ENCODE assay signal across 24 mouse cellular contexts in genomic region chr2:166018769-166019168, GRCm38 (mm10). TPM values are rescaled to one million over a fixed set of nuclear protein-coding genes. Genes with fewer than 3 reads are reported as not detected.
DNase-seq lines count a peak whose midpoint lies in the region; ATAC-seq and TF ChIP-seq lines count a peak whose summit lies in the region.
"Had no signal": no experiment of that assay in that cellular context is flagged by ENCODE, and none has a peak within 500 bp of the region (broad histone marks: within the 10 kb centered on the region; RNA-seq: fewer than 3 reads in every experiment).

No protein-coding gene starts in this region.

- 80% methylated on average over 3 of the region's 3 CpGs for WGBS in thymus, adult 2 months
- 88% methylated on average over 3 of the region's 3 CpGs for WGBS in forebrain, embryonic 16.5 days
- WGBS in kidney, adult 2 months: 77% methylated on average over 3 of the region's 3 CpGs

- 0 out of 2 replicates have a peak overlapping the region, but pooled peaks have one; percentile 17 for H3K4me3 ChIP-seq in E14TG2a.4 (replicated peaks; ENCODE audit: low read length)
- H3K4me3 ChIP-seq in thymus, adult 2 months (ENCODE audit: control insufficient read depth, insufficient read depth, low read length): no peak overlapping the region
- no peak overlapping the region for H3K4me3 ChIP-seq in forebrain, embryonic 16.5 days (replicated peaks; ENCODE audit: low read length)
- H3K4me3 ChIP-seq in kidney, adult 2 months (ENCODE audit: insufficient read depth, low read depth, low read length): no peak overlapping the region
- H3K4me3 ChIP-seq: embryonic facial prominence, embryonic 10.5 days; embryonic facial prominence, embryonic 12.5 days; forebrain, embryonic 13.5 days; forebrain, embryonic 15.5 days had no signal

- no peak for TF ChIP-seq POLR2A in thymus, adult 2 months (IDR thresholded peaks at IDR 0.05; ENCODE audit: control insufficient read depth, extremely low read depth, insufficient read depth, low read length, poor library complexity)
- no peak for TF ChIP-seq POLR2A in kidney, adult 2 months (IDR thresholded peaks at IDR 0.05; ENCODE audit: low read depth, low read length)

- H3K27ac ChIP-seq in thymus, adult 2 months (ENCODE audit: control insufficient read depth, insufficient read depth, low read length): no peak overlapping the region
- H3K27ac ChIP-seq in forebrain, embryonic 16.5 days (ENCODE audit: low read length): no peak overlapping the region
- H3K27ac ChIP-seq in kidney, adult 2 months (ENCODE audit: insufficient read depth, low read depth, low read length): no peak overlapping the region
- H3K27ac ChIP-seq: embryonic facial prominence, embryonic 10.5 days; embryonic facial prominence, embryonic 12.5 days; forebrain, embryonic 13.5 days; forebrain, embryonic 15.5 days had no signal

- H3K9me3 ChIP-seq in E14TG2a.4 (ENCODE audit: low read length): no peaks in the 10 kb centered on the region
- H3K9me3 ChIP-seq in forebrain, embryonic 16.5 days (ENCODE audit: control insufficient read depth, low read length): no peaks in the 10 kb centered on the region
- H3K9me3 ChIP-seq: embryonic facial prominence, embryonic 10.5 days; embryonic facial prominence, embryonic 12.5 days; forebrain, embryonic 13.5 days; forebrain, embryonic 15.5 days had no signal

- ATAC-seq in megakaryocyte, adult 5-6 weeks (ENCODE audit: poor library complexity, severe bottlenecking): peak; percentile 77
- peak; percentile 79 for ATAC-seq in monocyte, adult 5-6 weeks (replicated peaks; ENCODE audit: insufficient number of reproducible peaks, low FRiP score, low TSS enrichment, poor library complexity, severe bottlenecking)
- no peak for ATAC-seq in forebrain, embryonic 16.5 days
- ATAC-seq: CD4-positive, CD25-positive, alpha-beta regulatory T cell, adult 4 months; forebrain, embryonic 13.5 days; forebrain, embryonic 15.5 days had no signal

- no peaks in the 10 kb centered on the region for H3K27me3 ChIP-seq in E14TG2a.4 (ENCODE audit: insufficient read depth, low read length)
- no peaks in the 10 kb centered on the region for H3K27me3 ChIP-seq in thymus, adult 2 months (ENCODE audit: control insufficient read depth, insufficient read depth, low read length)
- H3K27me3 ChIP-seq in forebrain, embryonic 16.5 days (replicated peaks; ENCODE audit: control insufficient read depth, insufficient read depth, low read length): no peaks in the 10 kb centered on the region
- no peaks in the 10 kb centered on the region for H3K27me3 ChIP-seq in kidney, adult 2 months (replicated peaks; ENCODE audit: control insufficient read depth, insufficient read depth, low read length)
- H3K27me3 ChIP-seq: CH12.LX; embryonic facial prominence, embryonic 12.5 days; forebrain, embryonic 13.5 days; forebrain, embryonic 15.5 days had no signal

- H3K4me1 ChIP-seq in E14TG2a.4 (replicated peaks; ENCODE audit: low read depth, low read length): peaks cover 95% of the 10 kb centered on the region
- H3K4me1 ChIP-seq in thymus, adult 2 months (replicated peaks; ENCODE audit: control insufficient read depth, insufficient read depth, low read length): peaks cover 17% of the 10 kb centered on the region
- H3K4me1 ChIP-seq in forebrain, embryonic 16.5 days (replicated peaks; ENCODE audit: control insufficient read depth, insufficient read depth, low read length): peaks cover 26% of the 10 kb centered on the region
- H3K4me1 ChIP-seq in kidney, adult 2 months (ENCODE audit: control insufficient read depth, insufficient read depth, low read length): peaks cover 40% of the 10 kb centered on the region

- H3K9ac ChIP-seq in forebrain, embryonic 16.5 days (replicated peaks; ENCODE audit: low read depth, low read length): no peak overlapping the region
- H3K9ac ChIP-seq: embryonic facial prominence, embryonic 12.5 days; forebrain, embryonic 13.5 days; forebrain, embryonic 15.5 days had no signal

- H3K36me3 ChIP-seq in E14TG2a.4 (ENCODE audit: insufficient read depth, low read length): peaks cover 13% of the 10 kb centered on the region
- H3K36me3 ChIP-seq in thymus, adult 2 months (ENCODE audit: control insufficient read depth, insufficient read depth, low read length): no peaks in the 10 kb centered on the region
- H3K36me3 ChIP-seq in forebrain, embryonic 16.5 days (ENCODE audit: control insufficient read depth, insufficient read depth): no peaks in the 10 kb centered on the region
- H3K36me3 ChIP-seq in kidney, adult 2 months (ENCODE audit: control insufficient read depth, insufficient read depth, low read length): no peaks in the 10 kb centered on the region
- H3K36me3 ChIP-seq: embryonic facial prominence, embryonic 12.5 days; forebrain, embryonic 15.5 days had no signal

- H3K4me2 ChIP-seq in forebrain, embryonic 16.5 days (ENCODE audit: low read length): no peak overlapping the region
- H3K4me2 ChIP-seq: embryonic facial prominence, embryonic 12.5 days; forebrain, embryonic 13.5 days; forebrain, embryonic 15.5 days had no signal

- peak; percentile 56 for DNase-seq in A20 (ENCODE audit: low read depth, low spot score)
- DNase-seq in thymus, adult 2 months: no peak
- DNase-seq in embryo, embryonic 11 days: no peak
- DNase-seq in kidney, adult 2 months: no peak
- DNase-seq: adrenal gland, adult 2 months; adrenal gland, postnatal 10 days; adrenal gland, postnatal 25 days; B cell, adult 2 months; cerebellum, adult 11 months; cerebellum, adult 18-20 months; cerebellum, adult 8-10 months; cerebellum, adult 9-11 months; cerebellum, postnatal 14 days; cerebellum, postnatal 36 days had no signal

- no peak for TF ChIP-seq CTCF in E14TG2a.4 (conservative IDR thresholded peaks at IDR 0.05; ENCODE audit: low read length)
- no peak for TF ChIP-seq CTCF in thymus, adult 2 months (IDR thresholded peaks at IDR 0.05; ENCODE audit: borderline replicate concordance, control insufficient read depth, extremely low read depth, insufficient read depth, low read length, poor library complexity)
- no peak for TF ChIP-seq CTCF in kidney, adult 2 months (conservative IDR thresholded peaks at IDR 0.05; ENCODE audit: insufficient read depth, insufficient read length, low read depth, low read length)

RNA-seq across cellular contexts. Expression of gene Ncoa3, which starts 26.3 kb away (rescaled TPM):
- total RNA-seq in megakaryocyte, adult 5-6 weeks (2015): 50.7 and 54.8 TPM in 2 replicates
- 55.7 and 59.8 TPM in 2 replicates for total RNA-seq in megakaryocyte, adult 5-6 weeks (2017)
- 73.0 to 105 TPM (median 76.8 TPM) in 3 replicates for total RNA-seq in monocyte, adult 5-6 weeks (2017)
- polyA plus RNA-seq in thymus, adult 2 months (2012; rRNA removed): 70.0 and 73.4 TPM in 2 replicates
- 10.6 and 11.3 TPM in 2 replicates for polyA plus RNA-seq in forebrain, embryonic 16.5 days (2015; fragmentation: Nextera tagmentation; extraction: Ambion mirVana)
- polyA plus RNA-seq in kidney, adult 2 months (2012; rRNA removed): 36.3 and 42.0 TPM in 2 replicates
